Mouse (Mus musculus): ENCODE data around the gene Usp30.

Gene Usp30

GRCm38 (mm10) chr5:114129550-114130210 lies 64.4 kb downstream of the Usp30 start:
- DNase-seq: no peak

GRCm38 (mm10) chr5:114130211-114130605 lies 64.9 kb downstream of the Usp30 start, which contains the start of gene Ung:
Ung (plus strand) TSS chr5:114130386.
- peak; percentile 89 for DNase-seq

- peak; percentile 96 for DNase-seq
These were observed 65.6 kb downstream of the Usp30 start for GRCm38 (mm10) chr5:114130698-114131520.

- DNase-seq: no peak
These were observed 66.2 kb downstream of the Usp30 start for GRCm38 (mm10) chr5:114131521-114131840.

- no peak for DNase-seq
These were observed 67.6 kb downstream of the Usp30 start for GRCm38 (mm10) chr5:114132841-114133240.

GRCm38 (mm10) chr5:114134091-114134534 lies 68.9 kb downstream of the Usp30 start:
- peak; percentile 58 for DNase-seq

- DNase-seq: no peak
These were observed 70.3 kb downstream of the Usp30 start for GRCm38 (mm10) chr5:114135516-114135915.

- no peak for DNase-seq
These were observed 72.4 kb downstream of the Usp30 start for GRCm38 (mm10) chr5:114137481-114138276.

GRCm38 (mm10) chr5:114138277-114139164 lies 73.3 kb downstream of the Usp30 start:
- DNase-seq: no peak

GRCm38 (mm10) chr5:114139175-114139574 lies 73.9 kb downstream of the Usp30 start:
- DNase-seq: no peak

GRCm38 (mm10) chr5:114146028-114146888 lies 81.0 kb downstream of the Usp30 start, which contains the start of gene Acacb:
Acacb (plus strand) TSS chr5:114146535.
- DNase-seq: no peak

GRCm38 (mm10) chr5:114147043-114147972 lies 82.0 kb downstream of the Usp30 start:
- no peak for DNase-seq

GRCm38 (mm10) chr5:114152359-114153092 lies 87.3 kb downstream of the Usp30 start:
- DNase-seq: no peak

- peak; percentile 43 for DNase-seq
These were observed 88.2 kb downstream of the Usp30 start for GRCm38 (mm10) chr5:114153490-114153889.

- no peak for DNase-seq
These were observed 89.5 kb downstream of the Usp30 start for GRCm38 (mm10) chr5:114154765-114155164.

- no peak for DNase-seq
These were observed 90.1 kb downstream of the Usp30 start for GRCm38 (mm10) chr5:114155168-114155933.

GRCm38 (mm10) chr5:114157236-114157635 lies 92.0 kb downstream of the Usp30 start:
- no peak for DNase-seq

GRCm38 (mm10) chr5:114161424-114161823 lies 96.2 kb downstream of the Usp30 start:
- DNase-seq: no peak

All from thymus, postnatal 4 days (tissue).